Comparison of ENCODE assay signal across 24 mouse cellular contexts in the genomic region with DNA sequence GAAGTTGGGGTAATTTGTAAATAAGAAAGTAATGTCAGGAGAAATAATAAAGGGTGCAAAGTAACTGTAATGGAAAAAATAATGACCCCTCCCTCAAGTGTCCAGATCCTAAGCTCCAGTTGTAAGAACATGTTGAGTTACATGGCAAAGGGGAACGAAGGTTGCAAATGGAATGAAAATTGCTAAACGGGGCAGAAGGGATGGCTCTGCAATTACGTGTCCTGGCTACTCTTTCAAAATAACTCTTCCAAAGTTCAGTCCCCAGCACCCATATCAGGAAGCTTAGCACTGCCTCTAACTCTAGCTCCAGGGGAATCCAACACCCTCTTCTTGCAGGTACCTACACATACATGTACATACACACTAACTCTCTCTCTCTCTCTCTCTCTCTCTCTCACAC.
"Had no signal": no experiment of that assay in that cellular context is flagged by ENCODE, and none has a peak within 500 bp of the region (broad histone marks: within the 10 kb centered on the region; RNA-seq: fewer than 3 reads in every experiment).

No protein-coding gene starts in this region.

- H3K36me3 ChIP-seq: hindbrain, embryonic 12.5 days; intestine, embryonic 15.5 days; limb, embryonic 13.5 days; limb, embryonic 15.5 days had no signal

- H3K4me2 ChIP-seq: heart, embryonic 12.5 days; hindbrain, embryonic 12.5 days; hindbrain, embryonic 14.5 days; intestine, embryonic 15.5 days; limb, embryonic 13.5 days; limb, embryonic 15.5 days had no signal

- H3K9me3 ChIP-seq: heart, embryonic 12.5 days; intestine, embryonic 15.5 days; limb, embryonic 13.5 days; limb, embryonic 15.5 days had no signal

- DNase-seq: gastrocnemius, adult 2 months; gastrocnemius, postnatal 10 days; gastrocnemius, postnatal 25 days; heart, adult 18-20 months; heart, postnatal 10 days; heart, postnatal 4 days; kidney, adult 18-20 months; kidney, adult 8-10 months; kidney, postnatal 10 days; kidney, postnatal 25 days; layer of hippocampus, postnatal 36 days; left cerebral cortex, postnatal 4 days had no signal

- ATAC-seq: hindbrain, embryonic 16.5 days; inflammation-experienced regulatory T-cells, adult 6 months; intestine, embryonic 15.5 days; intestine, postnatal 0 days had no signal

- H3K4me3 ChIP-seq: gastrocnemius, adult 2 months; heart, embryonic 10.5 days; heart, embryonic 12.5 days; hindbrain, embryonic 10.5 days; hindbrain, embryonic 12.5 days; intestine, embryonic 15.5 days; limb, embryonic 13.5 days; limb, embryonic 15.5 days had no signal

- H3K9ac ChIP-seq: heart, embryonic 12.5 days; hindbrain, embryonic 12.5 days; hindbrain, embryonic 14.5 days; intestine, embryonic 15.5 days; limb, embryonic 13.5 days; limb, embryonic 15.5 days; liver, embryonic 14.5 days had no signal

- H3K27ac ChIP-seq: gastrocnemius, adult 2 months; heart, embryonic 10.5 days; hindbrain, embryonic 10.5 days; hindbrain, embryonic 12.5 days; hindbrain, embryonic 14.5 days; intestine, embryonic 15.5 days; limb, embryonic 13.5 days; limb, embryonic 15.5 days; liver, embryonic 14.5 days had no signal

- H3K27me3 ChIP-seq: heart, embryonic 12.5 days; hindbrain, embryonic 12.5 days; intestine, embryonic 15.5 days; limb, embryonic 13.5 days; limb, embryonic 15.5 days had no signal
